11 mouse cellular contexts compared by ENCODE assay signal in the genomic region with DNA sequence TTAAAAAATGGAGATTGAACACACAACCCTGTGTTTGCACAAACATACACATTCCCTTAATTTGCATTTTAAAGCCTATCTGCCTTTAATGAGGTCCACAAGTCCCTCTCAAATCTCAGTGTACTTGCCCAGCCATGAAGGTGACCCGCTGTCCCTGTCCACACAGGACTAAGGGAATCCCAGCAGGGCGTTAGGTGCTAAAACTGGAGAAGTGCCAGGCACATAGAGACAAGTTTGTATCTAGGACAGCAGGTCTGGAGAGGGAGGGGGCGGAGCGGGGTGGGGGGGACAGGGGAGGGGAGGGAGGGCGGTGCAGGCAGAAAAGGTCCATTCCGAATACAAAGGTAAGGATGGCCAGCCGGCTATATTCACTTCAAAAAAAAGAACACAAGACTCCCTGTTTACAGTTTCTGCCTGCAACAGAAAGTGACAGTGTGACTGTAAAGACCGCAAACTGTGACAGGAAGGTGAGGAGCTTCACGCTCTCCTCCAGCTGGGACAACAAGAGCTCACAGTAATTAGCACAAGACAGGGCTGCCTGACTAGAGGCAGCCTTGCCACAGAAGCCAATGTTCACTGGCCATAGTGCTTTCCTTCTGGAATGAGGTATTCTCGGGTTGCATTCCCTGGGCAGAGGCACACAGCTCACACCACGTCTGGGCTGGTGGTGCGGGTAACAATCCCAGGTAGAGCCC. TPM values are rescaled to one million over a fixed set of nuclear protein-coding genes. Genes with fewer than 3 reads are reported as not detected.
DNase-seq lines count a peak whose midpoint lies in the region; ATAC-seq and TF ChIP-seq lines count a peak whose summit lies in the region.
"Had no signal": no experiment of that assay in that cellular context is flagged by ENCODE, and none has a peak within 500 bp of the region (broad histone marks: within the 10 kb centered on the region; RNA-seq: fewer than 3 reads in every experiment).

No protein-coding gene starts in this region.

- no peaks in the 10 kb centered on the region for H3K9me3 ChIP-seq in forebrain, embryonic 13.5 days (replicated peaks)
- no peaks in the 10 kb centered on the region for H3K9me3 ChIP-seq in forebrain, postnatal 0 days (ENCODE audit: low read length)
- no peaks in the 10 kb centered on the region for H3K9me3 ChIP-seq in neural tube, embryonic 13.5 days
- no peaks in the 10 kb centered on the region for H3K9me3 ChIP-seq in neural tube, embryonic 15.5 days (replicated peaks)
- H3K9me3 ChIP-seq in heart, embryonic 16.5 days (replicated peaks; ENCODE audit: control insufficient read depth, low read length), result no peaks in the 10 kb centered on the region
- no peaks in the 10 kb centered on the region for H3K9me3 ChIP-seq in limb, embryonic 10.5 days (replicated peaks)

- WGBS in forebrain, embryonic 13.5 days, result 22% methylated on average over 12 of the region's 12 CpGs
- 24% methylated on average over 12 of the region's 12 CpGs for WGBS in forebrain, postnatal 0 days
- 20% methylated on average over 12 of the region's 12 CpGs for WGBS in neural tube, embryonic 13.5 days
- 24% methylated on average over 12 of the region's 12 CpGs for WGBS in neural tube, embryonic 15.5 days
- WGBS in heart, embryonic 16.5 days, result 27% methylated on average over 12 of the region's 12 CpGs
- WGBS in limb, embryonic 10.5 days, result 18% methylated on average over 12 of the region's 12 CpGs

- TF ChIP-seq CTCF in forebrain, postnatal 0 days (IDR thresholded peaks at IDR 0.05; ENCODE audit: low read depth), result no peak

- ATAC-seq in forebrain, embryonic 13.5 days, result no peak
- ATAC-seq in forebrain, postnatal 0 days, result no peak
- ATAC-seq in neural tube, embryonic 13.5 days (ENCODE audit: low read depth), result no peak
- no peak for ATAC-seq in neural tube, embryonic 15.5 days (ENCODE audit: low FRiP score)
- ATAC-seq in heart, embryonic 16.5 days (replicated peaks; ENCODE audit: extremely low read depth, insufficient read depth, low FRiP score), result peak; percentile 85
- ATAC-seq: intestine, embryonic 16.5 days; Patski had no signal

- no peak for DNase-seq in forebrain, postnatal 0 days
- no peak for DNase-seq in limb, embryonic 10.5 days (ENCODE audit: low spot score)
- DNase-seq in urinary bladder, postnatal 25 days (ENCODE audit: low spot score), result no peak
- DNase-seq in cerebellum, adult 9-10 months, result no peak
- DNase-seq: gastrocnemius, postnatal 25 days had no signal

- no peak overlapping the region for H3K4me3 ChIP-seq in forebrain, embryonic 13.5 days
- H3K4me3 ChIP-seq in forebrain, postnatal 0 days (ENCODE audit: low read depth, low read length), result no peak overlapping the region
- no peak overlapping the region for H3K4me3 ChIP-seq in neural tube, embryonic 13.5 days
- no peak overlapping the region for H3K4me3 ChIP-seq in neural tube, embryonic 15.5 days (replicated peaks)
- no peak overlapping the region for H3K4me3 ChIP-seq in heart, embryonic 16.5 days (ENCODE audit: low read length)
- no peak overlapping the region for H3K4me3 ChIP-seq in limb, embryonic 10.5 days

- no peak overlapping the region for H3K27ac ChIP-seq in forebrain, embryonic 13.5 days
- no peak overlapping the region for H3K27ac ChIP-seq in forebrain, postnatal 0 days (ENCODE audit: low read depth, low read length)
- H3K27ac ChIP-seq in neural tube, embryonic 13.5 days (replicated peaks), result no peak overlapping the region
- no peak overlapping the region for H3K27ac ChIP-seq in neural tube, embryonic 15.5 days (replicated peaks)
- H3K27ac ChIP-seq in heart, embryonic 16.5 days (ENCODE audit: low read length), result peak overlapping the region; percentile 19
- H3K27ac ChIP-seq in limb, embryonic 10.5 days, result peak overlapping the region; percentile 51; the same call in 1 of the 2 replicates

- H3K4me2 ChIP-seq in forebrain, embryonic 13.5 days, result peak overlapping the region; percentile 13; the same call in 1 of the 2 replicates
- H3K4me2 ChIP-seq in forebrain, postnatal 0 days (ENCODE audit: low read depth), result no peak overlapping the region
- H3K4me2 ChIP-seq in neural tube, embryonic 13.5 days, result no peak overlapping the region
- no peak overlapping the region for H3K4me2 ChIP-seq in neural tube, embryonic 15.5 days
- H3K4me2 ChIP-seq in heart, embryonic 16.5 days (ENCODE audit: low read depth, low read length), result 0 out of 2 replicates have a peak overlapping the region, but pooled peaks have one; percentile 5

- peaks cover 14% of the 10 kb centered on the region for H3K4me1 ChIP-seq in forebrain, embryonic 13.5 days
- H3K4me1 ChIP-seq in forebrain, postnatal 0 days (ENCODE audit: insufficient read depth), result no peaks in the 10 kb centered on the region
- peaks cover 24% of the 10 kb centered on the region for H3K4me1 ChIP-seq in neural tube, embryonic 13.5 days (replicated peaks)
- H3K4me1 ChIP-seq in neural tube, embryonic 15.5 days, result peaks cover 15% of the 10 kb centered on the region; the same call in 1 of the 2 replicates
- H3K4me1 ChIP-seq in heart, embryonic 16.5 days (ENCODE audit: control insufficient read depth, insufficient read depth, low read length), result peaks cover 31% of the 10 kb centered on the region
- H3K4me1 ChIP-seq in limb, embryonic 10.5 days, result peaks cover 90% of the 10 kb centered on the region

- H3K9ac ChIP-seq in forebrain, embryonic 13.5 days, result no peak overlapping the region
- H3K9ac ChIP-seq in forebrain, postnatal 0 days, result no peak overlapping the region
- H3K9ac ChIP-seq in neural tube, embryonic 13.5 days, result peak overlapping the region; percentile 36; the same call in 1 of the 2 replicates
- H3K9ac ChIP-seq in neural tube, embryonic 15.5 days (replicated peaks), result no peak overlapping the region
- H3K9ac ChIP-seq in heart, embryonic 16.5 days (ENCODE audit: low read length), result no peak overlapping the region

- peaks cover 3% of the 10 kb centered on the region; the same call in 1 of the 2 replicates for H3K27me3 ChIP-seq in forebrain, embryonic 13.5 days
- H3K27me3 ChIP-seq in forebrain, postnatal 0 days (ENCODE audit: insufficient read depth, low read length), result no peaks in the 10 kb centered on the region
- no peaks in the 10 kb centered on the region for H3K27me3 ChIP-seq in neural tube, embryonic 13.5 days
- no peaks in the 10 kb centered on the region; the same call in 1 of the 2 replicates for H3K27me3 ChIP-seq in neural tube, embryonic 15.5 days (replicated peaks)
- H3K27me3 ChIP-seq in heart, embryonic 16.5 days (ENCODE audit: control insufficient read depth, insufficient read depth, low read length), result peaks cover 2% of the 10 kb centered on the region; the same call in 1 of the 2 replicates
- peaks cover 23% of the 10 kb centered on the region; the same call in 1 of the 2 replicates for H3K27me3 ChIP-seq in limb, embryonic 10.5 days (ENCODE audit: low read depth, poor library complexity, severe bottlenecking)
- H3K27me3 ChIP-seq: Patski had no signal

- no peaks in the 10 kb centered on the region for H3K36me3 ChIP-seq in forebrain, embryonic 13.5 days (ENCODE audit: poor library complexity, severe bottlenecking)
- H3K36me3 ChIP-seq in forebrain, postnatal 0 days (ENCODE audit: insufficient read depth), result no peaks in the 10 kb centered on the region
- H3K36me3 ChIP-seq in neural tube, embryonic 13.5 days, result no peaks in the 10 kb centered on the region
- no peaks in the 10 kb centered on the region for H3K36me3 ChIP-seq in neural tube, embryonic 15.5 days
- H3K36me3 ChIP-seq in heart, embryonic 16.5 days (ENCODE audit: control insufficient read depth, insufficient read depth), result no peaks in the 10 kb centered on the region
- no peaks in the 10 kb centered on the region for H3K36me3 ChIP-seq in limb, embryonic 10.5 days

RNA-seq across cellular contexts. Expression of a gene that starts 47.6 kb away (rescaled TPM):
- 0.75 and 0.83 TPM in 2 replicates for polyA plus RNA-seq in forebrain, embryonic 13.5 days (2015; fragmentation: Nextera tagmentation; extraction: Ambion mirVana)
- total RNA-seq in forebrain, postnatal 0 days (2014; rRNA removed), result 1.8 and 2.0 TPM in 2 replicates
- 1.2 and 1.8 TPM in 2 replicates for polyA plus RNA-seq in forebrain, postnatal 0 days (2015; fragmentation: Nextera tagmentation; extraction: Ambion mirVana)
- 1.1 and 1.2 TPM in 2 replicates for polyA plus RNA-seq in neural tube, embryonic 13.5 days (2015; fragmentation: Nextera tagmentation; extraction: Ambion mirVana)
- 1.3 and 1.6 TPM in 2 replicates for polyA plus RNA-seq in neural tube, embryonic 15.5 days (2015; fragmentation: Nextera tagmentation; extraction: Ambion mirVana)
- polyA plus RNA-seq in heart, embryonic 16.5 days (2015; fragmentation: Nextera tagmentation; extraction: Ambion mirVana), result 0.49 and 0.76 TPM in 2 replicates
- polyA plus RNA-seq in limb, embryonic 10.5 days (2016; fragmentation: Nextera tagmentation; extraction: Ambion mirVana), result 2.0 and 3.0 TPM in 2 replicates

Comparison
In these comparisons a context has a peak if more than half of its experiments do, and no peak if none do; other contexts are left out.
1. H3K4me2 ChIP-seq: peak in forebrain, embryonic 13.5 days (single experiment) and heart, embryonic 16.5 days (single experiment); none in forebrain, postnatal 0 days (single experiment), neural tube, embryonic 13.5 days (single experiment) and neural tube, embryonic 15.5 days (single experiment).
2. H3K27ac ChIP-seq: peak in heart, embryonic 16.5 days (single experiment) and limb, embryonic 10.5 days (single experiment); none in forebrain, embryonic 13.5 days (single experiment), forebrain, postnatal 0 days (single experiment), neural tube, embryonic 13.5 days (single experiment) and neural tube, embryonic 15.5 days (single experiment).